Mouse (Mus musculus) CH12.LX (cell line): ENCODE results near the gene Aebp1. TPM values are rescaled to one million over a fixed set of nuclear protein-coding genes. Genes with fewer than 3 reads are reported as not detected.

ENCODE experiments used
- DNase-seq: peaks from one replicate; pipeline ENCODE4 v3.0.0-alpha.2; 2013; ENCODE audit errors: extremely low read depth
- H3K27ac ChIP-seq: 2 replicates; pipeline ENCODE4 v1.5.1; 2012; ENCODE audit warnings: low read depth, mild to moderate bottlenecking, control low read depth, moderate library complexity; ENCODE audit not compliant: insufficient read depth
- H3K27me3 ChIP-seq: replicated peaks from 2 replicates; pipeline ENCODE3; 2012; ENCODE audit warnings: inconsistent platforms
- H3K36me3 ChIP-seq, 2 experiments: replicated peaks in 1 of 2; 2 replicates each; pipeline versions ENCODE3 to v1.6.1; 2012; ENCODE audit warnings: inconsistent platforms in 1 of 2, low read length in 1 of 2, mild to moderate bottlenecking in 1 of 2, mixed read lengths in 1 of 2, moderate library complexity in 1 of 2; ENCODE audit not compliant: control insufficient read depth in 1 of 2, insufficient read depth in 1 of 2
- H3K4me1 ChIP-seq, 2 experiments: 2 replicates each; pipeline ENCODE4 v1.6.1; 2012; ENCODE audit warnings: inconsistent platforms in 1 of 2, moderate library complexity in 1 of 2; ENCODE audit not compliant: insufficient read depth in 2 of 2, control insufficient read depth in 1 of 2
- H3K4me2 ChIP-seq: 2 replicates; pipeline ENCODE4 v1.6.1; 2012; ENCODE audit warnings: low read depth, mild to moderate bottlenecking, control low read depth; ENCODE audit not compliant: poor library complexity, insufficient read depth, severe bottlenecking
- H3K4me3 ChIP-seq, 3 experiments: fragments of 150-350 bp in 1 of 3; sonication (generic) in 1 of 3; replicated peaks in 1 of 3; 2 replicates each; pipeline versions ENCODE3 to v1.5.1; 2011 to 2012; ENCODE audit warnings: low read depth in 2 of 3, low read length in 2 of 3, mild to moderate bottlenecking in 2 of 3, moderate library complexity in 2 of 3, control low read depth in 1 of 3, improper control_type of control experiment in 1 of 3, inconsistent platforms in 1 of 3, mixed read lengths in 1 of 3; ENCODE audit not compliant: poor library complexity in 1 of 3
- H3K79me2 ChIP-seq: replicated peaks from 2 replicates; pipeline ENCODE4 v1.6.1; 2012; ENCODE audit warnings: mild to moderate bottlenecking, moderate library complexity; ENCODE audit not compliant: control insufficient read depth, poor library complexity, insufficient read depth, severe bottlenecking; ENCODE audit errors: extremely low read depth
- H3K9ac ChIP-seq: 2 replicates; pipeline ENCODE4 v1.6.1; 2012; ENCODE audit warnings: low read depth, mild to moderate bottlenecking, control low read depth, moderate library complexity; ENCODE audit not compliant: insufficient read depth
- H3K9me3 ChIP-seq: replicated peaks from 2 replicates; pipeline ENCODE3; 2012; ENCODE audit warnings: low read length, inconsistent platforms, mixed read lengths
- BHLHE40 ChIP-seq: IDR thresholded peaks from 2 replicates; pipeline ENCODE4 v1.6.1; 2011; ENCODE audit warnings: mild to moderate bottlenecking, low read depth, low read length, improper control_type of control experiment
- E2F4 ChIP-seq: IDR thresholded peaks from 2 replicates; pipeline ENCODE4 v1.6.1; 2011; ENCODE audit warnings: low read depth, low read length, improper control_type of control experiment; ENCODE audit not compliant: insufficient replicate concordance
- ELF1 ChIP-seq: IDR thresholded peaks from 2 replicates; pipeline ENCODE4 v1.6.1; 2014; ENCODE audit warnings: low read depth, mild to moderate bottlenecking, inconsistent platforms, low read length, improper control_type of control experiment
- ETS1 ChIP-seq: conservative IDR thresholded peaks from 2 replicates; pipeline ENCODE4 v1.6.1; 2012; ENCODE audit warnings: low read depth, mild to moderate bottlenecking, inconsistent platforms, low read length, improper control_type of control experiment, moderate library complexity
- GABPA ChIP-seq: IDR thresholded peaks from 2 replicates; pipeline ENCODE4 v1.6.1; 2012; ENCODE audit warnings: low read depth, low read length, improper control_type of control experiment, inconsistent platforms; ENCODE audit not compliant: insufficient replicate concordance
- HCFC1 ChIP-seq: IDR thresholded peaks from 2 replicates; pipeline ENCODE4 v1.6.1; 2012; ENCODE audit warnings: low read depth, mild to moderate bottlenecking, inconsistent platforms, low read length, improper control_type of control experiment
- IRF4 ChIP-seq: IDR thresholded peaks from 2 replicates; pipeline ENCODE4 v1.6.1; 2014; ENCODE audit warnings: low read depth, mild to moderate bottlenecking, inconsistent platforms, low read length, improper control_type of control experiment
- KAT2A ChIP-seq: IDR thresholded peaks from 2 replicates; pipeline ENCODE4 v1.6.1; 2012; ENCODE audit warnings: low read length, improper control_type of control experiment, inconsistent platforms; ENCODE audit not compliant: insufficient replicate concordance
- MAFK ChIP-seq: IDR thresholded peaks from 2 replicates; pipeline ENCODE4 v1.6.1; 2011; ENCODE audit warnings: low read length, improper control_type of control experiment; ENCODE audit not compliant: insufficient replicate concordance
- MXI1 ChIP-seq: IDR thresholded peaks from 2 replicates; pipeline ENCODE4 v1.6.1; 2011; ENCODE audit warnings: mild to moderate bottlenecking, low read depth, low read length, improper control_type of control experiment
- MYC ChIP-seq: IDR thresholded peaks from 2 replicates; pipeline ENCODE4 v1.6.1; 2011; ENCODE audit warnings: low read depth, mild to moderate bottlenecking, improper control_type of control experiment, low read length
- NELFE ChIP-seq: IDR thresholded peaks from 2 replicates; pipeline ENCODE4 v1.6.1; 2011; ENCODE audit warnings: low read depth, low read length, improper control_type of control experiment
- POLR2AphosphoS2 ChIP-seq: IDR thresholded peaks from 2 replicates; pipeline ENCODE4 v1.6.1; 2011; ENCODE audit warnings: low read depth, low read length, improper control_type of control experiment
- RAD21 ChIP-seq: IDR thresholded peaks from 2 replicates; pipeline ENCODE4 v1.6.1; 2011; ENCODE audit warnings: low read depth, mild to moderate bottlenecking, low read length, improper control_type of control experiment, moderate library complexity
- SIN3A ChIP-seq: IDR thresholded peaks from 2 replicates; pipeline ENCODE4 v1.6.1; 2012; ENCODE audit warnings: low read length, improper control_type of control experiment, inconsistent platforms
- TCF12 ChIP-seq: IDR thresholded peaks from 2 replicates; pipeline ENCODE4 v1.6.1; 2014; ENCODE audit warnings: low read depth, mild to moderate bottlenecking, inconsistent platforms, low read length, improper control_type of control experiment
- UBTF ChIP-seq: IDR thresholded peaks from 2 replicates; pipeline ENCODE4 v1.6.1; 2012; ENCODE audit warnings: low read depth, mild to moderate bottlenecking, inconsistent platforms, low read length, improper control_type of control experiment, moderate library complexity
- USF1 ChIP-seq: IDR thresholded peaks from 2 replicates; pipeline ENCODE4 v1.6.1; 2014; ENCODE audit warnings: low read depth, mild to moderate bottlenecking, inconsistent platforms, low read length, improper control_type of control experiment
- USF2 ChIP-seq: conservative IDR thresholded peaks from 2 replicates; pipeline ENCODE4 v1.6.1; 2011; ENCODE audit warnings: low read depth, low read length, improper control_type of control experiment
- ZC3H11A ChIP-seq: IDR thresholded peaks from 2 replicates; pipeline ENCODE4 v1.6.1; 2012; ENCODE audit warnings: low read depth, mild to moderate bottlenecking, inconsistent platforms, low read length, improper control_type of control experiment
- ZNF384 ChIP-seq: IDR thresholded peaks from 2 replicates; pipeline ENCODE4 v1.6.1; 2012; ENCODE audit warnings: low read depth, low read length, improper control_type of control experiment, inconsistent platforms
- dilution Hi-C: fragments of 300-500 bp; cut with MboI; formaldehyde crosslinking; loops from 2 replicates; pipeline ENCODE4 v1.14.3; 2020; ENCODE audit warnings: low sequenced_read_pairs; ENCODE audit not compliant: extremely low pct_unique_long_range_greater_than_20kb, extremely low pct_ligation_motif_present
- in situ Hi-C: fragments of 300-500 bp; cut with MboI; formaldehyde crosslinking; loops from 3 replicates; pipeline ENCODE4 v1.14.3; 2019; ENCODE audit warnings: low sequenced_read_pairs, low pct_ligation_motif_present, low pct_unique_long_range_greater_than_20kb, mixed read lengths
- polyA plus RNA-seq: library from polyadenylated mRNA; unstranded; fragments of >175 nt; gene quantifications from 2 replicates; pipeline ENCODE4 v1.2.1, GENCODE M21; 2012; ENCODE audit warnings: low read depth; ENCODE audit not compliant: insufficient read length
- total RNA-seq, 2 experiments: library from RNA; depleted of rRNA; stranded (reverse); fragments of 300-350 nt in 1 of 2; fragments of >200 nt in 1 of 2; gene quantifications; 2 replicates each; pipeline ENCODE4 v1.2.3; 2012 to 2014

The Aebp1 gene
- total and polyA plus RNA-seq, 3 experiments: 0.34 to 1.4 TPM; not detected in 1

DNA sequence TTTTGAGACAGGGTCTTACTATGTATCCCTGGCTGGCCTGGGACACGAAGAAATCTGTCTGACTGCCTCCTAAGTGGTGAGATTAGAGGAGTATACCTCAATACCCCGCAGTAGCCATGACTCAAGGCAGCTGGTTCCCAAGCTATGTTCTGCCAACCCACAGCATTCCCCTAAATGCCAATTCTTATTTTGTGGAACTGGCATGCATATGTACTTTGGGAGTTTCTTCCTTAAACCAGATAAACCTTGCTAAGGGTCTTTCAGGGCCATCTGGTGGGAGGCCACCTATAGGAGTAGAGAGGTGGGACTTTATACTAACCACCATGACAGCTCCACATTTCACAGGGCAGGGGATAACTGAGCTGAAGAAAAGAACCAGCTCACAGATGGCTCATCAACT, 42.1 kb downstream of the Aebp1 start:
- H3K4me3 ChIP-seq: no peak overlapping the region
- DNase-seq: no peak
- no peak overlapping the region for H3K27ac ChIP-seq
- H3K9me3 ChIP-seq: no peaks in the 10 kb centered on the region
- H3K27me3 ChIP-seq: peaks cover 5% of the 10 kb centered on the region
- H3K36me3 ChIP-seq: no peaks in the 10 kb centered on the region
- peaks cover 8 to 9% of the 10 kb centered on the region in 2 experiments; a peak in 2 of 4 replicates for H3K4me1 ChIP-seq
- no peak overlapping the region for H3K4me2 ChIP-seq
- TF ChIP-seq IRF4 (no peak), RAD21 (no peak), HCFC1 (no peak), USF1 (no peak), POLR2AphosphoS2 (no peak), USF2 (no peak), KAT2A (no peak), ZNF384 (no peak), SIN3A (no peak)
- dilution Hi-C loops (no loop called here), in situ Hi-C loops (no loop called here)
- H3K9ac ChIP-seq: no peak overlapping the region
- H3K79me2 ChIP-seq: no peaks in the 10 kb centered on the region

GRCm38 (mm10) chr11:5904357-5904756, 42.6 kb downstream of the Aebp1 start:
- no peaks in the 10 kb centered on the region for H3K9me3 ChIP-seq
- H3K4me1 ChIP-seq: peaks cover 8 to 9% of the 10 kb centered on the region in 2 experiments; a peak in 2 of 4 replicates
- no peak for DNase-seq
- H3K79me2 ChIP-seq: no peaks in the 10 kb centered on the region
- no peaks in the 10 kb centered on the region for H3K36me3 ChIP-seq
- TF ChIP-seq MAFK (no peak), ETS1 (no peak), SIN3A (no peak), MXI1 (no peak), UBTF (no peak), GABPA (no peak), NELFE (no peak), E2F4 (no peak), USF2 (no peak), USF1 (no peak), ELF1 (no peak), MYC (no peak), ZNF384 (no peak), ZC3H11A (no peak), TCF12 (no peak), BHLHE40 (no peak)
- dilution Hi-C loops: no loop called here
- in situ Hi-C loops: no loop called here
- H3K27me3 ChIP-seq: peaks cover 3% of the 10 kb centered on the region
- H3K9ac ChIP-seq: no peak overlapping the region
- H3K4me3 ChIP-seq: no peak overlapping the region
- no peak overlapping the region for H3K4me2 ChIP-seq
- H3K27ac ChIP-seq: no peak overlapping the region
